Mouse (Mus musculus) embryo, embryonic 10 days (tissue): Measurements from ENCODE around the gene Stag1.
"Not testable (repeated sequence)": the region's sequence is repeated elsewhere in the genome, so short reads cannot be mapped to it uniquely, and the experiment has no call there.

Experiments
- DNase-seq: peaks from one replicate; pipeline ENCODE4 v3.0.0-alpha.2; 2015; ENCODE audit warnings: low spot score

Gene Stag1

GRCm38 (mm10) chr9:100685769-100686487, 88.3 kb downstream of the Stag1 start:
- peak; percentile 83 for DNase-seq

- no peak for DNase-seq
Measured at GRCm38 (mm10) chr9:100689765-100690316, 92.2 kb downstream of the Stag1 start.

- no peak for DNase-seq
Measured at GRCm38 (mm10) chr9:100692239-100692638, 94.6 kb downstream of the Stag1 start.

GRCm38 (mm10) chr9:100696537-100696936, 98.9 kb downstream of the Stag1 start:
- no peak for DNase-seq

GRCm38 (mm10) chr9:100707644-100708043, 110.0 kb downstream of the Stag1 start:
- no peak for DNase-seq

- DNase-seq = no peak
Measured at GRCm38 (mm10) chr9:100711665-100712064, 114.1 kb downstream of the Stag1 start.

- DNase-seq = not testable (repeated sequence)
Measured at GRCm38 (mm10) chr9:100724832-100725231, 127.2 kb downstream of the Stag1 start.

- no peak for DNase-seq
Measured at GRCm38 (mm10) chr9:100731839-100732238, 134.2 kb downstream of the Stag1 start.

- DNase-seq = no peak
Measured at GRCm38 (mm10) chr9:100733907-100734440, 136.4 kb downstream of the Stag1 start.

- DNase-seq = no peak
Measured at GRCm38 (mm10) chr9:100735993-100736645, 138.5 kb downstream of the Stag1 start.

GRCm38 (mm10) chr9:100736646-100737031, 139.0 kb downstream of the Stag1 start:
- no peak for DNase-seq

GRCm38 (mm10) chr9:100777238-100777637, 179.6 kb downstream of the Stag1 start:
- not testable (repeated sequence) for DNase-seq

- DNase-seq = no peak
Measured at GRCm38 (mm10) chr9:100865984-100866383, 268.4 kb downstream of the Stag1 start.

GRCm38 (mm10) chr9:100869635-100870034, 272.0 kb downstream of the Stag1 start:
- DNase-seq = no peak

- DNase-seq = no peak
Measured at GRCm38 (mm10) chr9:100896111-100896510, 298.5 kb downstream of the Stag1 start.

GRCm38 (mm10) chr9:100898042-100898441, 300.4 kb downstream of the Stag1 start:
- DNase-seq = no peak

- peak; percentile 50 for DNase-seq
Measured at GRCm38 (mm10) chr9:100910352-100910751, 312.8 kb downstream of the Stag1 start.

GRCm38 (mm10) chr9:100917111-100917510, 319.5 kb downstream of the Stag1 start:
- DNase-seq = peak; percentile 70

- DNase-seq = no peak
Measured at GRCm38 (mm10) chr9:100926629-100927028, 329.0 kb downstream of the Stag1 start.

GRCm38 (mm10) chr9:100942042-100942441, 344.4 kb downstream of the Stag1 start:
- DNase-seq = no peak

GRCm38 (mm10) chr9:100944677-100945365, 347.2 kb downstream of the Stag1 start:
- no peak for DNase-seq

GRCm38 (mm10) chr9:100951481-100951880, 353.9 kb downstream of the Stag1 start:
- no peak for DNase-seq
